Mouse (Mus musculus): Measurements from ENCODE around the gene Ndufb4. TPM values are rescaled to one million over a fixed set of nuclear protein-coding genes. Genes with fewer than 3 reads are reported as not detected.
"Not testable (repeated sequence)": the region's sequence is repeated elsewhere in the genome, so short reads cannot be mapped to it uniquely, and the experiment has no call there.

The Ndufb4 gene
- polyA plus RNA-seq, 1 experiment from 2014 or later, result 106 TPM

- Histone ChIP-seq H3K27me3 (ENCODE audit: control insufficient read depth, insufficient read depth, low read length) (no peaks in the 10 kb centered on the region), H3K9me3 (replicated peaks; ENCODE audit: control insufficient read depth, low read length) (no peaks in the 10 kb centered on the region), H3K4me2 (ENCODE audit: low read depth, low read length) (no peak overlapping the region), H3K27ac (ENCODE audit: low read length) (no peak overlapping the region), H3K4me3 (ENCODE audit: low read length) (no peak overlapping the region), H3K9ac (ENCODE audit: low read length) (no peak overlapping the region), H3K4me1 (ENCODE audit: control insufficient read depth, insufficient read depth, low read length) (peaks cover 5% of the 10 kb centered on the region), H3K36me3 (ENCODE audit: control insufficient read depth, insufficient read depth) (peaks cover 29% of the 10 kb centered on the region)
- no peak for ATAC-seq (replicated peaks; ENCODE audit: extremely low read depth, insufficient read depth, low FRiP score)
- 85% methylated on average over 16 of the region's 16 CpGs for WGBS
Measured at GRCm38 (mm10) chr16:37647067-37647466, 7.2 kb downstream of the Ndufb4 start.

- Histone ChIP-seq H3K27ac (ENCODE audit: low read length) (no peak overlapping the region), H3K36me3 (ENCODE audit: control insufficient read depth, insufficient read depth) (peaks cover 29% of the 10 kb centered on the region), H3K9me3 (replicated peaks; ENCODE audit: control insufficient read depth, low read length) (no peaks in the 10 kb centered on the region), H3K27me3 (ENCODE audit: control insufficient read depth, insufficient read depth, low read length) (no peaks in the 10 kb centered on the region), H3K9ac (ENCODE audit: low read length) (no peak overlapping the region), H3K4me1 (ENCODE audit: control insufficient read depth, insufficient read depth, low read length) (no peaks in the 10 kb centered on the region), H3K4me2 (ENCODE audit: low read depth, low read length) (no peak overlapping the region), H3K4me3 (ENCODE audit: low read length) (no peak overlapping the region)
- whole genome bisulfite sequencing, result 92% methylated on average over 3 of the region's 3 CpGs
- ATAC-seq (replicated peaks; ENCODE audit: extremely low read depth, insufficient read depth, low FRiP score), result no peak
Measured at GRCm38 (mm10) chr16:37645799-37646198, 8.5 kb downstream of the Ndufb4 start.

- 90% methylated on average over 8 of the region's 8 CpGs for WGBS
- H3K36me3 ChIP-seq (ENCODE audit: control insufficient read depth, insufficient read depth), result peaks cover 29% of the 10 kb centered on the region
- H3K4me3 ChIP-seq (ENCODE audit: low read length), result no peak overlapping the region
- no peak for ATAC-seq (replicated peaks; ENCODE audit: extremely low read depth, insufficient read depth, low FRiP score)
- H3K9ac ChIP-seq (ENCODE audit: low read length), result no peak overlapping the region
- no peaks in the 10 kb centered on the region for H3K9me3 ChIP-seq (replicated peaks; ENCODE audit: control insufficient read depth, low read length)
- no peaks in the 10 kb centered on the region for H3K4me1 ChIP-seq (ENCODE audit: control insufficient read depth, insufficient read depth, low read length)
- H3K4me2 ChIP-seq (ENCODE audit: low read depth, low read length), result no peak overlapping the region
- H3K27me3 ChIP-seq (ENCODE audit: control insufficient read depth, insufficient read depth, low read length), result no peaks in the 10 kb centered on the region
- H3K27ac ChIP-seq (ENCODE audit: low read length), result no peak overlapping the region
Measured at GRCm38 (mm10) chr16:37645211-37645610, 9.0 kb downstream of the Ndufb4 start.

GRCm38 (mm10) chr16:37644486-37644885 is 9.8 kb downstream of the Ndufb4 start:
- WGBS, result 84% methylated on average over 5 of the region's 5 CpGs
- H3K27me3 ChIP-seq (ENCODE audit: control insufficient read depth, insufficient read depth, low read length), result no peaks in the 10 kb centered on the region
- H3K36me3 ChIP-seq (ENCODE audit: control insufficient read depth, insufficient read depth), result peaks cover 29% of the 10 kb centered on the region
- H3K9me3 ChIP-seq (replicated peaks; ENCODE audit: control insufficient read depth, low read length), result no peaks in the 10 kb centered on the region
- H3K4me1 ChIP-seq (ENCODE audit: control insufficient read depth, insufficient read depth, low read length), result no peaks in the 10 kb centered on the region
- H3K9ac ChIP-seq (ENCODE audit: low read length), result no peak overlapping the region
- H3K27ac ChIP-seq (ENCODE audit: low read length), result no peak overlapping the region
- H3K4me3 ChIP-seq (ENCODE audit: low read length), result no peak overlapping the region
- no peak overlapping the region for H3K4me2 ChIP-seq (ENCODE audit: low read depth, low read length)
- ATAC-seq (replicated peaks; ENCODE audit: extremely low read depth, insufficient read depth, low FRiP score), result no peak

- not testable (repeated sequence) for H3K4me3 ChIP-seq (ENCODE audit: low read length); H3K9ac ChIP-seq (ENCODE audit: low read length); H3K36me3 ChIP-seq (ENCODE audit: control insufficient read depth, insufficient read depth); H3K9me3 ChIP-seq (replicated peaks; ENCODE audit: control insufficient read depth, low read length); H3K27me3 ChIP-seq (ENCODE audit: control insufficient read depth, insufficient read depth, low read length); H3K27ac ChIP-seq (ENCODE audit: low read length); H3K4me2 ChIP-seq (ENCODE audit: low read depth, low read length); ATAC-seq (replicated peaks; ENCODE audit: extremely low read depth, insufficient read depth, low FRiP score); H3K4me1 ChIP-seq (ENCODE audit: control insufficient read depth, insufficient read depth, low read length)
Measured at GRCm38 (mm10) chr16:37640522-37640921, 13.7 kb downstream of the Ndufb4 start.

GRCm38 (mm10) chr16:37637802-37638201 is 16.5 kb downstream of the Ndufb4 start:
- no peak for ATAC-seq (replicated peaks; ENCODE audit: extremely low read depth, insufficient read depth, low FRiP score)
- Histone ChIP-seq H3K27ac (ENCODE audit: low read length) (no peak overlapping the region), H3K4me1 (ENCODE audit: control insufficient read depth, insufficient read depth, low read length) (no peaks in the 10 kb centered on the region), H3K4me3 (ENCODE audit: low read length) (no peak overlapping the region), H3K4me2 (ENCODE audit: low read depth, low read length) (no peak overlapping the region), H3K9ac (ENCODE audit: low read length) (no peak overlapping the region), H3K36me3 (ENCODE audit: control insufficient read depth, insufficient read depth) (no peaks in the 10 kb centered on the region), H3K9me3 (replicated peaks; ENCODE audit: control insufficient read depth, low read length) (no peaks in the 10 kb centered on the region), H3K27me3 (ENCODE audit: control insufficient read depth, insufficient read depth, low read length) (no peaks in the 10 kb centered on the region)

GRCm38 (mm10) chr16:37636107-37636506 is 18.1 kb downstream of the Ndufb4 start:
- 0 out of 2 replicates have a peak, but pooled peaks have one; percentile 52 for ATAC-seq (replicated peaks; ENCODE audit: extremely low read depth, insufficient read depth, low FRiP score)
- WGBS, result 43% methylated on average over 6 of the region's 6 CpGs

GRCm38 (mm10) chr16:37635095-37635494 is 19.2 kb downstream of the Ndufb4 start:
- Histone ChIP-seq H3K4me1 (ENCODE audit: control insufficient read depth, insufficient read depth, low read length) (no peaks in the 10 kb centered on the region), H3K9ac (ENCODE audit: low read length) (no peak overlapping the region), H3K9me3 (replicated peaks; ENCODE audit: control insufficient read depth, low read length) (no peaks in the 10 kb centered on the region), H3K27me3 (ENCODE audit: control insufficient read depth, insufficient read depth, low read length) (no peaks in the 10 kb centered on the region), H3K4me2 (ENCODE audit: low read depth, low read length) (no peak overlapping the region), H3K36me3 (ENCODE audit: control insufficient read depth, insufficient read depth) (no peaks in the 10 kb centered on the region), H3K4me3 (ENCODE audit: low read length) (no peak overlapping the region), H3K27ac (ENCODE audit: low read length) (no peak overlapping the region)
- WGBS, result 72% methylated on average over 1 of the region's 1 CpGs
- no peak for ATAC-seq (replicated peaks; ENCODE audit: extremely low read depth, insufficient read depth, low FRiP score)

More at GRCm38 (mm10) chr16:37636107-37636506, 18.1 kb downstream of the Ndufb4 start:
- no peak overlapping the region for H3K9ac ChIP-seq (ENCODE audit: low read length)
- H3K9me3 ChIP-seq (replicated peaks; ENCODE audit: control insufficient read depth, low read length), result no peaks in the 10 kb centered on the region
- no peak overlapping the region for H3K4me3 ChIP-seq (ENCODE audit: low read length)
- no peaks in the 10 kb centered on the region for H3K27me3 ChIP-seq (ENCODE audit: control insufficient read depth, insufficient read depth, low read length)
- H3K36me3 ChIP-seq (ENCODE audit: control insufficient read depth, insufficient read depth), result no peaks in the 10 kb centered on the region
- H3K4me1 ChIP-seq (ENCODE audit: control insufficient read depth, insufficient read depth, low read length), result no peaks in the 10 kb centered on the region
- no peak overlapping the region for H3K27ac ChIP-seq (ENCODE audit: low read length)
- no peak overlapping the region for H3K4me2 ChIP-seq (ENCODE audit: low read depth, low read length)

GRCm38 (mm10) chr16:37634578-37634977 is 19.7 kb downstream of the Ndufb4 start:
- no peak overlapping the region for H3K27ac ChIP-seq (ENCODE audit: low read length)
- WGBS, result 50% methylated on average over 9 of the region's 9 CpGs
- no peaks in the 10 kb centered on the region for H3K9me3 ChIP-seq (replicated peaks; ENCODE audit: control insufficient read depth, low read length)
- H3K36me3 ChIP-seq (ENCODE audit: control insufficient read depth, insufficient read depth), result no peaks in the 10 kb centered on the region
- no peak for ATAC-seq (replicated peaks; ENCODE audit: extremely low read depth, insufficient read depth, low FRiP score)
- H3K4me3 ChIP-seq (ENCODE audit: low read length), result no peak overlapping the region
- H3K27me3 ChIP-seq (ENCODE audit: control insufficient read depth, insufficient read depth, low read length), result no peaks in the 10 kb centered on the region
- no peak overlapping the region for H3K9ac ChIP-seq (ENCODE audit: low read length)
- H3K4me1 ChIP-seq (ENCODE audit: control insufficient read depth, insufficient read depth, low read length), result no peaks in the 10 kb centered on the region
- peak overlapping the region; percentile 42 for H3K4me2 ChIP-seq (ENCODE audit: low read depth, low read length)

- Histone ChIP-seq H3K9ac (ENCODE audit: low read length) (no peak overlapping the region), H3K9me3 (replicated peaks; ENCODE audit: control insufficient read depth, low read length) (no peaks in the 10 kb centered on the region), H3K4me2 (ENCODE audit: low read depth, low read length) (no peak overlapping the region), H3K36me3 (ENCODE audit: control insufficient read depth, insufficient read depth) (no peaks in the 10 kb centered on the region), H3K27ac (ENCODE audit: low read length) (no peak overlapping the region), H3K4me1 (ENCODE audit: control insufficient read depth, insufficient read depth, low read length) (no peaks in the 10 kb centered on the region), H3K27me3 (ENCODE audit: control insufficient read depth, insufficient read depth, low read length) (no peaks in the 10 kb centered on the region), H3K4me3 (ENCODE audit: low read length) (no peak overlapping the region)
- no peak for ATAC-seq (replicated peaks; ENCODE audit: extremely low read depth, insufficient read depth, low FRiP score)
- 87% methylated on average over 7 of the region's 7 CpGs for WGBS
Measured at GRCm38 (mm10) chr16:37629011-37629410, 25.2 kb downstream of the Ndufb4 start.
